Mouse (Mus musculus) midbrain, embryonic 16.5 days (tissue): ENCODE measurements at regions not wholly inside any gene's neighbourhood (a gene's known extent, or its start where the extent isn't known, plus 50 kb on each side); places are given as distances from the start of the nearest gene placed in this dataset.

Experiments
- ATAC-seq: fragments of 200-750 bp; cut with Nextera tagmentation; 2 replicates; pipeline ENCODE4 v1.8.0; 2017; ENCODE audit warnings: moderate TSS enrichment
- H3K27ac ChIP-seq: fragments of 300-500 bp; sonication (generic); 2 replicates; pipeline ENCODE4 v1.5.1; 2014; ENCODE audit warnings: mild to moderate bottlenecking, low read length, mixed read lengths
- H3K27me3 ChIP-seq: fragments of 300-500 bp; sonication (generic); 2 replicates; pipeline ENCODE4 v1.6.1; 2014; ENCODE audit warnings: low read depth, low read length, mixed read lengths; ENCODE audit not compliant: control insufficient read depth, insufficient read depth
- H3K36me3 ChIP-seq: fragments of 300-500 bp; sonication (generic); 2 replicates; pipeline ENCODE4 v1.6.1; 2014; ENCODE audit warnings: mild to moderate bottlenecking, low read length, moderate library complexity, mixed read lengths; ENCODE audit not compliant: control insufficient read depth, insufficient read depth
- H3K4me1 ChIP-seq: fragments of 300-500 bp; sonication (generic); 2 replicates; pipeline ENCODE4 v1.6.1; 2014; ENCODE audit warnings: mild to moderate bottlenecking, low read length, mixed read lengths; ENCODE audit not compliant: control insufficient read depth, insufficient read depth
- H3K4me2 ChIP-seq: fragments of 300-500 bp; sonication (generic); 2 replicates; pipeline ENCODE4 v1.6.1; 2014; ENCODE audit warnings: mild to moderate bottlenecking, low read length, mixed read lengths
- H3K4me3 ChIP-seq: fragments of 300-500 bp; sonication (generic); 2 replicates; pipeline ENCODE4 v1.5.1; 2014; ENCODE audit warnings: low read depth, mild to moderate bottlenecking, low read length, moderate library complexity, mixed read lengths
- H3K9ac ChIP-seq: fragments of 300-500 bp; sonication (generic); 2 replicates; pipeline ENCODE4 v1.6.1; 2014; ENCODE audit warnings: low read depth, low read length, mixed read lengths
- H3K9me3 ChIP-seq: fragments of 300-500 bp; sonication (generic); replicated peaks from 2 replicates; pipeline ENCODE4 v1.6.1; 2014; ENCODE audit warnings: mild to moderate bottlenecking, low read length, mixed read lengths; ENCODE audit not compliant: control insufficient read depth, poor library complexity, severe bottlenecking
- WGBS: fragments of 180-500 bp; shearing (Covaris S2); extraction: QIAGEN DNeasy Blood & Tissue Kit; methylation state at CpG from one replicate; pipeline ENCODE4 v1.1.7; 2014; 5-methylcytosine and 5-hydroxymethylcytosine counted together

GRCm38 (mm10) chr6:93462861-93463260 is 519.6 kb upstream of the Adamts9 start:
- H3K36me3 ChIP-seq, result no peaks in the 10 kb centered on the region
- no peak for ATAC-seq
- H3K27me3 ChIP-seq, result no peaks in the 10 kb centered on the region
- H3K9ac ChIP-seq, result no peak overlapping the region
- H3K4me2 ChIP-seq, result no peak overlapping the region
- no peaks in the 10 kb centered on the region for H3K9me3 ChIP-seq
- WGBS, result 75% methylated on average over 4 of the region's 4 CpGs
- H3K4me3 ChIP-seq, result no peak overlapping the region
- no peaks in the 10 kb centered on the region for H3K4me1 ChIP-seq
- H3K27ac ChIP-seq, result no peak overlapping the region

- no peak overlapping the region for H3K9ac ChIP-seq
- ATAC-seq, result no peak
- H3K4me3 ChIP-seq, result no peak overlapping the region
- H3K4me2 ChIP-seq, result no peak overlapping the region
- 70% methylated on average over 3 of the region's 3 CpGs for WGBS
- no peaks in the 10 kb centered on the region for H3K27me3 ChIP-seq
- H3K36me3 ChIP-seq, result no peaks in the 10 kb centered on the region
- no peak overlapping the region for H3K27ac ChIP-seq
- H3K4me1 ChIP-seq, result no peaks in the 10 kb centered on the region
- H3K9me3 ChIP-seq, result no peaks in the 10 kb centered on the region
Observed at GRCm38 (mm10) chr6:93461374-93461773, 518.1 kb upstream of the Adamts9 start.

- H3K27ac ChIP-seq, result no peak overlapping the region
- no peaks in the 10 kb centered on the region for H3K9me3 ChIP-seq
- no peak overlapping the region for H3K4me2 ChIP-seq
- 42% methylated on average over 4 of the region's 4 CpGs for WGBS
- H3K9ac ChIP-seq, result no peak overlapping the region
- no peak for ATAC-seq
- no peaks in the 10 kb centered on the region for H3K4me1 ChIP-seq
- no peaks in the 10 kb centered on the region for H3K36me3 ChIP-seq
- H3K4me3 ChIP-seq, result no peak overlapping the region
- no peaks in the 10 kb centered on the region for H3K27me3 ChIP-seq
Observed at GRCm38 (mm10) chr6:93457613-93458012, 514.3 kb upstream of the Adamts9 start.

- H3K4me1 ChIP-seq, result no peaks in the 10 kb centered on the region
- 83% methylated on average over 9 of the region's 9 CpGs for WGBS
- H3K36me3 ChIP-seq, result no peaks in the 10 kb centered on the region
- no peak overlapping the region for H3K4me2 ChIP-seq
- H3K4me3 ChIP-seq, result no peak overlapping the region
- H3K9ac ChIP-seq, result no peak overlapping the region
- H3K9me3 ChIP-seq, result no peaks in the 10 kb centered on the region
- H3K27me3 ChIP-seq, result no peaks in the 10 kb centered on the region
- no peak overlapping the region for H3K27ac ChIP-seq
- ATAC-seq, result no peak
Observed at GRCm38 (mm10) chr6:93456383-93457033, 513.2 kb upstream of the Adamts9 start.

- H3K27me3 ChIP-seq, result no peaks in the 10 kb centered on the region
- WGBS, result 82% methylated on average over 16 of the region's 16 CpGs
Observed at GRCm38 (mm10) chr6:93445568-93445967, 502.3 kb upstream of the Adamts9 start.

GRCm38 (mm10) chr6:93445124-93445523 is 501.8 kb upstream of the Adamts9 start:
- no peaks in the 10 kb centered on the region for H3K9me3 ChIP-seq
- H3K27me3 ChIP-seq, result no peaks in the 10 kb centered on the region
- no peak overlapping the region for H3K27ac ChIP-seq
- no peak overlapping the region for H3K9ac ChIP-seq
- no peaks in the 10 kb centered on the region for H3K36me3 ChIP-seq
- peaks cover 9% of the 10 kb centered on the region for H3K4me1 ChIP-seq
- H3K4me2 ChIP-seq, result no peak overlapping the region
- H3K4me3 ChIP-seq, result no peak overlapping the region
- no peak for ATAC-seq
- WGBS, result 65% methylated on average over 5 of the region's 5 CpGs

More at GRCm38 (mm10) chr6:93445568-93445967, 502.3 kb upstream of the Adamts9 start:
- H3K9me3 ChIP-seq, result no peaks in the 10 kb centered on the region
- H3K4me1 ChIP-seq, result peaks cover 9% of the 10 kb centered on the region
- H3K9ac ChIP-seq, result no peak overlapping the region
- no peak overlapping the region for H3K4me2 ChIP-seq
- H3K36me3 ChIP-seq, result no peaks in the 10 kb centered on the region
- H3K27ac ChIP-seq, result no peak overlapping the region
- ATAC-seq, result no peak
- H3K4me3 ChIP-seq, result no peak overlapping the region

- Histone ChIP-seq H3K4me1 (peaks cover 9% of the 10 kb centered on the region), H3K27ac (peak overlapping the region; percentile 57), H3K9me3 (no peaks in the 10 kb centered on the region), H3K27me3 (no peaks in the 10 kb centered on the region), H3K36me3 (no peaks in the 10 kb centered on the region), H3K4me3 (no peak overlapping the region), H3K4me2 (peak overlapping the region; percentile 24), H3K9ac (peak overlapping the region; percentile 47; the same call in 1 of the 2 replicates)
- peak; percentile 45; the same call in 1 of the 2 replicates for ATAC-seq
- 21% methylated on average over 11 of the region's 11 CpGs for WGBS
Observed at GRCm38 (mm10) chr6:93443766-93444557, 500.7 kb upstream of the Adamts9 start.

GRCm38 (mm10) chr6:93433446-93433845 is 490.2 kb upstream of the Adamts9 start:
- peaks cover 3% of the 10 kb centered on the region; the same call in 1 of the 2 replicates for H3K4me1 ChIP-seq
- WGBS, result 71% methylated on average over 1 of the region's 1 CpGs
- no peaks in the 10 kb centered on the region for H3K27me3 ChIP-seq
- H3K4me3 ChIP-seq, result no peak overlapping the region
- H3K36me3 ChIP-seq, result no peaks in the 10 kb centered on the region
- no peaks in the 10 kb centered on the region for H3K9me3 ChIP-seq
- ATAC-seq, result no peak
- no peak overlapping the region for H3K9ac ChIP-seq
- no peak overlapping the region for H3K4me2 ChIP-seq
- no peak overlapping the region for H3K27ac ChIP-seq

- no peak for ATAC-seq
- no peak overlapping the region for H3K27ac ChIP-seq
- H3K27me3 ChIP-seq, result no peaks in the 10 kb centered on the region
- H3K4me3 ChIP-seq, result no peak overlapping the region
- WGBS, result 83% methylated on average over 1 of the region's 1 CpGs
- H3K4me2 ChIP-seq, result no peak overlapping the region
- no peaks in the 10 kb centered on the region for H3K9me3 ChIP-seq
- no peak overlapping the region for H3K9ac ChIP-seq
- H3K4me1 ChIP-seq, result no peaks in the 10 kb centered on the region
- H3K36me3 ChIP-seq, result no peaks in the 10 kb centered on the region
Observed at GRCm38 (mm10) chr6:93426141-93426540, 482.8 kb upstream of the Adamts9 start.
